Mouse (Mus musculus) myocyte (in vitro differentiated cells): ENCODE measurements at regions not wholly inside any gene's neighbourhood (a gene's known extent, or its start where the extent isn't known, plus 50 kb on each side); places are given as distances from the start of the nearest gene placed in this dataset.

Source experiments
- MYOG ChIP-seq, 3 experiments: IDR thresholded peaks; one replicate each; pipeline ENCODE4 v1.6.1; 2011; ENCODE audit warnings: control low read depth in 2 of 3, low read depth in 2 of 3, mild to moderate bottlenecking in 2 of 3; ENCODE audit not compliant: insufficient read length in 2 of 3, control insufficient read depth in 1 of 3, insufficient read depth in 1 of 3
- POLR2A ChIP-seq: IDR thresholded peaks from one replicate; pipeline ENCODE4 v1.6.1; 2011; ENCODE audit warnings: low read depth, mild to moderate bottlenecking, control low read depth, moderate library complexity; ENCODE audit not compliant: insufficient read length
- POLR2AphosphoS2 ChIP-seq: IDR thresholded peaks from one replicate; pipeline ENCODE4 v1.6.1; 2011; ENCODE audit warnings: low read depth, control low read depth; ENCODE audit not compliant: insufficient read length

GRCm38 (mm10) chr5:148792736-148793440 lies 136.2 kb downstream of the Katnal1 start:
- TF ChIP-seq POLR2AphosphoS2, result no peak
- no peak for TF ChIP-seq POLR2A
- TF ChIP-seq MYOG (IDR thresholded peaks at IDR 0.05; ENCODE audit: control insufficient read depth in 1 of 3, insufficient read depth in 1 of 3, insufficient read length in 2 of 3, low read depth in 2 of 3), result no peak
